In the genomic region with DNA sequence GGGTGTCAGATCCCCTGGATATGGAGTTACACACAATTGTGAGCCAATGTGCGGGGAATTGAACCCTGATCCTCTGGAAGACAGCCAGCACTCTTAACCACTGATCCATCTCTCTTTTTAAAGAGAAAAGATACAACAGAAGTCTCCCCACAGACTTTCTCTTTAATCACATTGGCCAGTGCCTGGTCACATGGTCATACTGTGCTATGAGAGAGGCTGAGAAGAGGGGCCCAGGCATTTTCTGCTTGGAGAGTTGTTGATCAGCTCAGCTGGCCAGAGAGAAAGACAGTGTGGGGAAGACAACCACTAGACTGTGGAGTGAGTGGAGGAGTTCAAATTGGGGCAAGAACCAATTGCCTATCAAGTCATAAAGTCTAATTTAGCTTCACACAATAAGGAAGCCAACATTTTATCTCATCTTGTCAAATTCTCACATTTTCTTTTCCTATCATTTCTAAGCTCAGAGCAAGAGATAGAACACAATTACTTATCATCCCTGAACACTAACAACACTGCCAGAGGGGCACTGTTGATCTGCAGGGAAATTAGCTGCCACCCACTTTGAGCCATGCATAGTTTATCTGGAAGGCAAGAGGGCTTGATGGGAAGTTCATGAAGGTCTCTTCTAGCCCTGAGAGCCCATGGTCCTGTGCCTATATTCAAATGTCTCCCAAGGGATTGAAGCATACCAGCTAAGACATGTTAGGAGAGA, we compare ENCODE assay signal across 2 mouse cellular contexts.
TF ChIP-seq lines count a peak whose summit lies in the region.

No protein-coding gene starts in this region.

TF ChIP-seq in CH12.LX, 34 proteins besides CTCF, POLR2A, EP300 and RAD21:
- TF ChIP-seq CHD1 (IDR thresholded peaks at IDR 0.05; ENCODE audit: low read depth, low read length), result no peak
- 0 out of 2 replicates have a peak, but pooled peaks have one; percentile 9 for TF ChIP-seq USF1 (IDR thresholded peaks at IDR 0.05; ENCODE audit: low read depth, low read length)

TF ChIP-seq in MEL, 35 proteins besides CTCF, POLR2A, EP300 and RAD21:
- TF ChIP-seq USF2 (IDR thresholded peaks at IDR 0.05; ENCODE audit: borderline replicate concordance in 1 of 2, insufficient read depth in 1 of 2, low read depth in 1 of 2, low read length in 2 of 2), result peak in 1 of 2 experiments; percentile 33; a peak in 1 of 4 replicates
- no peak for TF ChIP-seq MAFK (IDR thresholded peaks at IDR 0.05; ENCODE audit: borderline replicate concordance, low read depth, low read length)
- TF ChIP-seq RCOR1 (IDR thresholded peaks at IDR 0.05; ENCODE audit: low read depth, low read length), result no peak
- TF ChIP-seq UBTF (IDR thresholded peaks at IDR 0.05; ENCODE audit: borderline replicate concordance, insufficient read depth, low read depth, low read length), result no peak
- TF ChIP-seq ZKSCAN1 (IDR thresholded peaks at IDR 0.05; ENCODE audit: low read depth, low read length), result no peak
- TF ChIP-seq ETS1 (IDR thresholded peaks at IDR 0.05; ENCODE audit: low read depth, low read length), result no peak
- TF ChIP-seq ZNF384 (IDR thresholded peaks at IDR 0.05; ENCODE audit: low read depth, low read length), result no peak
- no peak for TF ChIP-seq ZC3H11A (IDR thresholded peaks at IDR 0.05; ENCODE audit: low read depth, low read length)
- peak; percentile 67 for TF ChIP-seq GATA1 (IDR thresholded peaks at IDR 0.05; ENCODE audit: low read depth, low read length)
- no peak for TF ChIP-seq BHLHE40 (IDR thresholded peaks at IDR 0.05; ENCODE audit: borderline replicate concordance, low read depth, low read length)
- TF ChIP-seq USF1 (IDR thresholded peaks at IDR 0.05; ENCODE audit: low read depth, low read length), result peak; percentile 79
- peak; percentile 71 for TF ChIP-seq TCF12 (IDR thresholded peaks at IDR 0.05; ENCODE audit: low read depth, low read length)
- no peak for TF ChIP-seq MAZ (IDR thresholded peaks at IDR 0.05; ENCODE audit: low read depth, low read length)
- TF ChIP-seq E2F4 (IDR thresholded peaks at IDR 0.05; ENCODE audit: borderline replicate concordance, low read depth, low read length), result no peak
TF ChIP-seq in MEL: peak in this region for 4.
